Mouse (Mus musculus): ENCODE measurements around the gene Dap.

- TF ChIP-seq CTCF (IDR thresholded peaks at IDR 0.05; ENCODE audit: control insufficient read depth, insufficient read depth, insufficient replicate concordance, low read depth, low read length) (no peak), POLR2A (IDR thresholded peaks at IDR 0.05; ENCODE audit: control insufficient read depth, low read depth, low read length) (no peak)
These were observed 57.7 kb downstream of the Dap start for GRCm38 (mm10) chr15:31281830-31282229.

Measured in testis, adult 2 months (tissue).